Mouse (Mus musculus) thymus, postnatal 4 days (tissue): ENCODE results near the gene Trmt11.
"Not testable (repeated sequence)": the region's sequence is repeated elsewhere in the genome, so short reads cannot be mapped to it uniquely, and the experiment has no call there.

ENCODE experiments used
- DNase-seq: peaks from one replicate; pipeline ENCODE4 v3.0.0; 2021

The Trmt11 gene

DNA sequence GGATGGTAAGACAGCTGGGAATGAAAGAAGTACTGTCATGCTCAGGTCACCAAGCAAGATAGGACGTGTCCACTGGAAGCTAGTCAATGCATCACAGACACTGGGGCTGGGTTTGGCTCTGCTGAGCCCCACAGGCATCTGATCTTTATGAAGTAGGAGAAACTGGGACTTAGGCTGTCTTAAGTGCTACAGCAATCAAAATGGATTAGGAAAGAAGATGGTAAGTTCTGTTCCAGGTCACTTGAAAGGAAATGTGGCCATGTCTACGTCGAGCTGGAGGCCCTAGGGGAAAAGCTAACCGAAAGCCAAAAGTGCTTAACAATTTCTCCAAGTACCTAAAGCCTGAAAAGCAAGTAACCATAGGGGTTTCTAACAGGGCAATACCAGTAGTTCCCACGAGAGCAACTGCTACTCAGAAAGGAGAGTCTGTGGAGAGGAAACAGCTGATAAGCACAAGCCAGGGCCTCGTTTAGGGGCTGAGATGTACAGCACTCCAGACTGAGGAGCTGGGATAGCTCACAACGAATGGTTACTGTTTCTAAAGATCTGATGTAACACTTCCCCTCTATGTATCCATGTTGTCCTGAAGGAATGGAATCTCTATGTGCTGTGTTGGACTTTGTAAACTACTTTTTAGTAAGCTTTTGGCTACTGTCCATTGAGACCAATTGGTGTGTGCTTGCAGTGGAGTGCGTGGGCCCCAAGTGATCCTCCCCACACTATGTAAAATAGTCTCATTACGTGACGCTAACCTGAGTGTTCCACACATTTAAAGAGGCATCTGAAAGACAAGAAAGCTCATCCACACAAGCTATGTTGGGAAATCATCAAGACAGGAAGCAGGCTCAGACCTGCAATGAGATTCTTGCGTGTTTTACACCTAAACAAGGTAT lies 44.6 kb downstream of the Trmt11 start:
- DNase-seq = no peak

DNA sequence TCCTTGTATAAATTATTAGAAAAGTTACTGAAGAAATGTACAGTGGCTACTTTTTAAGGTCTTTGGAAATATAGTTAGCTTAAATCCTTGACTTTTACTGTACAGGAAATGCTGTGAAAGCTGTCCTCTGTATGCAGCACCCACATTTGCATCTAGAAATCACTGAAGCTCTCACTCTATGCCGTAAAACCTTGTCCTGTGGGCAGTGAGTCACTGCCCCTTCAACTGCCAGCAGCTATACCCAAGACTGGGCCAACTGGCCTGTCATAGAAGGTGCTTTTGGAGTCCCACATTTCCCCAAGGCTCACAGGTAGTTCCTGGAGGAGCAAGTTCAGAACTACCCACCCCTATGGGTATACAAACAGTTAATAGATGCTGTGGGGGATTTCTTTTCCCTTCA lies 48.2 kb downstream of the Trmt11 start:
- DNase-seq = no peak

DNA sequence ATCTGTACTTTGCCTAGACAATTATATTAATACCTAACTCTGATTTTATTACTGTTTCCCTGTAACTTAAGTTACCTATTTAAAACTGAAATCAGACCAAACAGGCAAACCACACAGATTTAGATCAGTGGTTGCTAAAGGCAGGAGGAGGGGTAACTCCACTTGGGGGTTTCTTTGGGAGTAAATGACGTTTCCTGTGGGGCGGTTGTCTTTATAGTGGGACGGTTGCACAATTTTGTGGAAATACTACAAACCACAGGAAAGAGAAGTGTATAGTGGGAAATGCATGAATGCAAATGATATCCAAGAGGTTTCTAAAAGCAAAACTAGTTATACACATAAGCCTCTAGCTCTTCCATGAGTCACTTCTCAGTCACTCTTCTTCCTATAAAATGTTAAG lies 50.6 kb downstream of the Trmt11 start:
- DNase-seq = no peak

DNA sequence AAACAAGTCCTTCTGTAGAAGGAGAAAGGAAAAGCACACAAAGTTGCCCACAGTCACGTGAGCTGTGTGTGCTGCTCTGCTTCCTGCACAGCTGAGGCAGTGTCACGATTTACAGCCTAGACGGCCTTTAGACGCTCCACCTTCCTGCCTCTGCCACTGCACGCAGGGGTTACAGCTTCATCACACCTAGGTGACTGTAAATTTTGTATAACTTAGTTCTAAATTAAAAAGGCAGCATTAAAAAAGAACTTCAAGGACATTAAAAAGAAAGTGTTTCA lies 62.1 kb downstream of the Trmt11 start:
- DNase-seq = peak; percentile 16

DNA sequence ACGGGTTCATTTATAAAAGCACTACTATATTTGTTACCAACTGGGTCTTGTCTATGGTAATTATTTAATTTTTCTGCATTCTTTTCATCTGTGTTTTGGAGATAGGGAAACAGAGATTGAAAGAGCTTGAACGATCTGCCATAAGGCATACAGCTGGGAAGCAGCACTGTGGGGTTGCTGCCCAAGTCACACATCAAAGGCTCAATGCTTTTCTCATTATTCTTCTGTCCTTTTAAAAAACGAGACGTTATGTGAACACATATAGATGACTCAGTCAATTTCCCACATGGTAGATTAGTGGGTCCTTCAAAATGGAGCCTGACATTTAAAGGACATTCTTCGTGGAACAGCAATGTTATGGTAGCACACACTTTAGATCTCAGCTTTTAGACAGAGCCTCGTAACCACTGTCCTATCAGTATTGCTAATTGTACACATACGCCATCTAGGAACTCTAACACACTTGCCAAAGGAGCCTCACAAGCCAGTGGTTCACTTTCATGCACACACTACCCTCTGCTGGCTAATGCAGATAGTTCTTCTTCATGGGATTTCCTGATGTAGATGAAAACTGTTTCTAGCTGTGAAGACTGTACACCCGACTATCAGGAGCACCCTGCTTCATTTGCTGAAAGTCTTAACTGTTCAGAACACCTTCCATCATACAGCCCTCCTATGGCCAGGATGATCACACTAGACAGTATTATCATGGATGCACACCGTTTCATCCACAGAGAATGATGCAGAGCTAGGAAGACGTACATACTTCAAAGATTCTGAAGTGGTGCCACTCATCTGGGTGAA lies 62.6 kb downstream of the Trmt11 start:
- no peak for DNase-seq

DNA sequence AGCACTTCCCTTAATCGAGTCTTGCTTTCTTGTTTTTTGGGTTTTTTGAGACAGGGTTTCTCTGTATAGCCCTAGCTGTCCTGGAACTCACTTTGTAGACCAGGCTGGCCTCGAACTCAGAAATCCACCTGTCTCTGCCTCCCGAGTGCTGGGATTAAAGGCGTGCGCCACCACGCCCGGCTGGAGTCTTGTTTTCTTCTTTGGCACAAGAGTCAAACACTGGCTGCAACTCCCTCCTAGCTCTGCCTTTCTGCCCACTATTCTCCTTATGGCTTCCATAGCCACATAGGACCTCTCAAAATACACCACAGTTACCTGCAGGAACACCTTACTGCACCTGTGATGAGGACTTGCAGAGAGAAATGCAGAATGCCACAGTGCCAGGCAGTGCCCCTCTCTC lies 64.6 kb downstream of the Trmt11 start:
- not testable (repeated sequence) for DNase-seq

DNA sequence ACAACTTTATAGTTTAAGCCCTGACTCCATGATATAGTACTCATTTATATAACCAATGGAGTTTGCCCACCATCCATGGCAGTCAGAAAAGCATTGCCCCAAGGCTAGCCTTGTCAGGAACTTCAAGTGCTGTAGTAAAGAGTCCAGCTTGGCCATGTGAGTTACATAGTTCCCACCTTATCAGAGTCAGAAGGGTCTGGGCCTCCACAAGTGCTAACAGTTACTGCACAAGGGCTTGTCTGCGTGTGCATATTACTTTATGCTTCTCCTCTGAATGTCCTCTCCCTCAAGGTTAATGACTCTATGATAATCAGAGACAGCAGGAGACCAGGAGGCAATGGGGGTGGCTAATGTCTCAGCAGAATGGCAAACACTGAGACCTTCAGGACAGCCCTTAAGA lies 73.4 kb downstream of the Trmt11 start:
- DNase-seq = no peak

DNA sequence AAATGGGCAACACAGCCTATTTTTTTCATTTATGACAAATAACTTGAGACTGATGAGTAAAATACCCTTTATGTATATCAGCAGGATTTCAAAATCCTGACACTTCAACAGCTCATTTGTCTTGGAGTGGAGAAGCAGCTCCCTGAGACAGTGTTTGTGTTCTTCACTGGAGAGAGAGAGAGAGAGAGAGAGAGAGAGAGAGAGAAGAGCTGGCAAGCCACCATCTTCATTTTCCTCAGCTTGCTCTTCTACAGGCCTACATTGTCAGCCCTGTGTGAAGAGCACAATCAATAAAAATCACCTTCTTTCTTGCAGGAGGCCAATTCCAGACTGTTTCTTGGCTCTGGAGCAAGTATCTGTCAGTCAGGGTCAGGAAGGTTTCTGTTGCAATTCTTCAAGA lies 78.8 kb downstream of the Trmt11 start:
- DNase-seq = no peak

DNA sequence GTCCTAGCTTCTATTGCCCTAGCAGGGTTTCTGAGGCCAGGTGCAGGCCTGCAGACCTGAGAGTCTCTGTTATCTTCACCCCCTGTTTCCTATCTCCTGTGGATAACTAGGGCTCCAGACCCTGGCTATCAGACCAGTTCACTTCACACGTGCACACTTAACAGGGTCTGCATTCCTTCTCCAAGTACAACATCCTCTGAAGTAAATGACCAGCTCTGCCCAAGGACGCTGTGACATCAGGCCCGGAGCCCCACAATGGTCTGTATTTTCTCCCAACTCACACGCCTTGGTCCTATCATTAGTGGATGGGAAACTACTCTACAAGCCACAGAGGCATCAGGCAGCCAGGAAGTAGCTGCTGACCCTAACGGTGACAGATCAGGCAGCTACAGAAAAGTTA lies 81.4 kb downstream of the Trmt11 start:
- no peak for DNase-seq

DNA sequence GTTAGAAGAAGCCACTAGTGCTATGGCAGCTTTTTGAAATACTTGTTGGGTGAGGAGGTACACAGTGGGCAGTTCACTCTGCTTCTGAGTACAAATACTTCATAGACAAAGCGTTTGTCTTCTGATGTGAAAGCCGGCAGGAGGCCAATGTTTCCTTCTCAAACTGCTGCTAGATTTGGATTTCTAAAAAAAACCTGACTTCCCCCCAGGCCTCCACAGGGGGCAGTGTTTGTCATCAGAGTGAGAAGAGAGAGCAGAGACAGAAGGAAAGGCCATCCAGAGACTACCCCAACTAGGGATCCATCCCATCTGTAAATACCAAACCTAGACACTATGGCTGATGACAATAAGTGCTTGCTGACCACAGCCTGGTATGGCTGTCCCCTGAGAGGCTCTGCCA lies 83.3 kb downstream of the Trmt11 start:
- no peak for DNase-seq

DNA sequence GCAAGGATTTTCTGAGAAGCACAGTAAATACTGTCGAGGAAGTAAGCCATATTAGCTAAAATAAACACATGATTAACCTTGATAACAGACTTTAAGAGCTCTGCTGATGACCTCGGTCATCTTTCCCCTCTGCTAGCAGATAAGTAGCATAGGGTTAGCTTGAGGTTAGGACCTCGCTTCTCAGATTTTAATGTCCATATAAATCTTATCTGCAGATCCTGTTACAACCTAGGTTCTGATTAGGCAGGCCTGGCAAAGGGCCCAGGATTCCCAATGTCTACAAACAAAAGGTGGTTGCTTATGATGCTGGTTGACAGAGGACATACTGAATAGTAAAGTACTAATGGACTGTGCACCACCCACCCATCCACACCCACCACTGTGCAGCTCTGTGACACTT lies 83.8 kb downstream of the Trmt11 start:
- DNase-seq = no peak

DNA sequence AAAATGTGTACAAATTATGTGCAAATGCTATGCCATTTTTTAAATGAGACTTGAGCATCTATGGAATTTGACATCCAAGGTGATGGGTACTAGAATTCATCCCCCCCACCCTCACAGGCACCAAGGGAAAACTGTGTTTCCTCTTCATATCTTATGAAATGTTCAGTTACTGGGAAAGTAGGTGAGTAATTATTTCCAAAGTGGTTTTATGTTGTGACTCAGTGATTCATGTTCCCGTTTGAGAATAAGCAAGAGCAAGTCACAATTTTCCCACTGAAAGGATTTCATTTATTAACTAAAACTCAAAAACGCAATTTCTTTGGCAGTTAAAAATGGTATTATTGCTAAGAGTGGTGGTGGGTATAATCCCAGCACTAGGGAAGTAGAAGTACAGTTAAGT lies 95.8 kb downstream of the Trmt11 start:
- no peak for DNase-seq

DNA sequence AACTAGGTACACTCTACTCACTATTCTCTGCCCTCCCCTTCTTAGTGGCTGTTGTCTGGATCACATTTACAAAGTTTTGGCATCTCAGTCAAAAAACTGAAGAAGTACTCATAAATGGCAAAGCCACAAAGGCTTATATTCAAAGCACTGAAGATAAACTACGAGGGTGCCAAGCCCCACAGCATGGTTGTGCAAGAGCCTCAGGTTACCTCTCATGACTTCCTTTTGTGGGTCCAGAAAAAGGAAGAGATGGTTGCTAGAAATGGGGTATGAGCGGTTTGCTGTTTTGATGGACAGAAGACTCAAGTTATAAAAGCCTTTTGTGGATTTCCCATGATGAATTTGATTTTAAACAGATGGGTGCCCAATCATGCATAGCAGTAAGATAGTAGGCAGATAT lies 97.4 kb downstream of the Trmt11 start:
- no peak for DNase-seq

DNA sequence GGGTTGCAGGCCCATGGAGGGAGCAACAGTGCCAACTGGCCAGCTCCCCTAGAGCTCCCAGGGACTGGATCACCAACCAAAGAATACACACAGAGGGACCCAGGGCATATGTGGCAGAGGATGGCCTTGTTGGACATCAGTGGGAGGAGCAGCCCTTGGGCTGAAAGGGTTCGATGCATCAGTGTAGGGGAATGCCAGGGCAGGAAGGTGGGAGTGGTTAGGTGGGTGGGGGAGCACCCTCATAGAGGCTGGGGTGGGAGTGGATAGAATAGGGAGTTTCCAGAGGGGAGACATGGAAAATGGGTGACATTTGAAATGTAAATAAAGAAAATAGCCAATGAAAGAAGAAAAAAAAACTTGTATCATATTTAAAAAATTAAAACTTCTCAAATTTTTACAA lies 97.8 kb downstream of the Trmt11 start:
- DNase-seq = no peak

DNA sequence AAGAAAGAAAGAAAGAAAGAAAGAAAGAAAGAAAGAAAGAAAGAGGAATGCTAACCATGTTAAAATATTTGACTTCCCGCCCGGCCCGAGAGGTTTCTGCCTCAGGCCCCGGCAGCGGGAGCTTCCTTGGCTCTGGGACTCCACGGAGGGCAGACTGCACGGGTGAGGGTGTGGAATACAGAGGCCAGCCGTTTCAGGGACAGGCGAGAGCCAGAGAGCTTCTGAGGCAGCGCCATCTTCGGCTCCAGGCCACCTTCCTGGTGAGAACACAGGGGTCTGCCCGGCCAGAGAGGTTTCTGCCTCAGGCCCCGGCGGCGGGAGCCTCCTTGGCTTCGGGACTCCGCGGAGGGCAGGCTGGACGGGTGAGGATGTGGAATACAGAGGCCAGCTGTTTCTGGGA lies 102.3 kb downstream of the Trmt11 start:
- not testable (repeated sequence) for DNase-seq
